Mouse (Mus musculus): ENCODE data around the gene Smarcd3. TPM values are rescaled to one million over a fixed set of nuclear protein-coding genes. Genes with fewer than 3 reads are reported as not detected.

Smarcd3 gene
- not detected for total RNA-seq (2023)

DNA sequence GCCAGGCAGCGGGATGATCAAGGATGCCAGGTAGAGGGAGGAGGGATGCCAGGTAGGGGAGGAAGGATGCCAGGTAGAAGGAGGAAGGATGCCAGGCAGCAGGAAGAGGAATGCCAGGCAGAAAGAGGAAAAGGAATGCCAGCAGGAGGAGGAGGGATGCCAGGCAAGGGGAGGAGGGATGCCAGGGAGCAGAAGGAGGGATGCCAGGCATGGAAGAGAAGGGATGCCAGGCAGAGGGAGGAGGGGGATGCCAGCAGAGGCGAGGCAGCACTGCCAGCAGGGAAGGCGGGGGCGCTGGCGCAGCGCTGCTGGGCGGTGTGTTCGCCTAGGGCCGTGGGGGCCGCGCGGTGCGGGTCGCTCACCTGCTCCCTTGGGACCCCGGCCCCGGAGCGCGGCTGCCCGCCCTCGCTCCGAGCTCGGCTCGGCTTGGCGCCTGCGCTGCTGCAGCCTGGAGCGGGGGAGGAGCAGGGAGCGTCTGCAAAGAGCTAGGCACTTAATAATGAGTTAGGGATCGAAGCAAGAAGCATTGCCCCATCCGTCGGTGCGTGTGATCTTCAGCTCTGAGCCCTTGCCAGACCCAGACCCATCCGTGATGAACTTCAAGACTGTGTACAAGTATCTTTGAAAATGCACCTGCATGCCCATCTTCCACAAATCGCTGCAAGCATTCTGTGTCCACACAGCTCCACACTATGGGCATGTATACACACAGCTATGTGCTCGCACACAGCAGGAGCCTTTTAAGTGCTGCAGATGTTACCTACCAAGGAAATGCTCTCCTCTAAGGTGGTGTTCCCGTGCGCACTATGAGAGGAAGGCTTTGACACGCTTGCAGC, at the start of gene Smarcd3:
Gene Smarcd3 (minus strand): TSS at position 426 of the 836 bp plus-strand sequence.

DNA sequence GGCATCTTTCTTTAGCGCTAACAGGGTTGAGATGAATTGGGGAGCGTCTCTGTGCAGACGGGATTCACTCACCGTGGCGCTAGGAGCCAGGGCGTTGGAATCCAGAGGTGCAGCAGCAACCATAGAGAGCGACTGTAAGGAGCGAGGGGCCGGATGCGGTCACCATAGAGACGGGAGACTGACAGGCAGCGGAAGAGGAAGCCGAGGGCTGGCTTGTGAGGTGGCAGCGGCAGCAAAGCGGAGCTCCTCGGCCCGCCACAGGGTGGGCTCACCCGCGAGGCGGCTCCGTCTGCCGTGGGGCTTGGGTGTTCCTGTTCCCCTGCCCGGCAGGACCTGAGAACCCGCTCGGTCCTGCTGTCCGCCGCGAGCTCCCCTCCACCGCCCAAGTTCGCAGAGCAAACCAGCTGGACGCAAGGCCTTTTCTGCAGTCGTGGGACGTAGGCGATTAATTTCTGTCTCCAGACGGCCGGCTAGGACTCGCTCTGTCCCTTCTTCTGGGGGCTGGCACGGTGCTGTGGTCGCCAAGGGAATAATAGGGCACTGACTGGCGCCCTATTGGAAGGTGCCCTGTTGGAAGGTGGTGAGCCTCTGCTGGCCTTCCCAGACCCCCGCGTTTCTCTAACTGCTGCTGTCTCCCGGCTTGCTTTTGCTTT, 37.5 kb downstream of the Smarcd3 start, which contains the start of gene Chpf2:
Gene Chpf2 (plus strand): TSS at position 195 of the 653 bp plus-strand sequence.

DNA sequence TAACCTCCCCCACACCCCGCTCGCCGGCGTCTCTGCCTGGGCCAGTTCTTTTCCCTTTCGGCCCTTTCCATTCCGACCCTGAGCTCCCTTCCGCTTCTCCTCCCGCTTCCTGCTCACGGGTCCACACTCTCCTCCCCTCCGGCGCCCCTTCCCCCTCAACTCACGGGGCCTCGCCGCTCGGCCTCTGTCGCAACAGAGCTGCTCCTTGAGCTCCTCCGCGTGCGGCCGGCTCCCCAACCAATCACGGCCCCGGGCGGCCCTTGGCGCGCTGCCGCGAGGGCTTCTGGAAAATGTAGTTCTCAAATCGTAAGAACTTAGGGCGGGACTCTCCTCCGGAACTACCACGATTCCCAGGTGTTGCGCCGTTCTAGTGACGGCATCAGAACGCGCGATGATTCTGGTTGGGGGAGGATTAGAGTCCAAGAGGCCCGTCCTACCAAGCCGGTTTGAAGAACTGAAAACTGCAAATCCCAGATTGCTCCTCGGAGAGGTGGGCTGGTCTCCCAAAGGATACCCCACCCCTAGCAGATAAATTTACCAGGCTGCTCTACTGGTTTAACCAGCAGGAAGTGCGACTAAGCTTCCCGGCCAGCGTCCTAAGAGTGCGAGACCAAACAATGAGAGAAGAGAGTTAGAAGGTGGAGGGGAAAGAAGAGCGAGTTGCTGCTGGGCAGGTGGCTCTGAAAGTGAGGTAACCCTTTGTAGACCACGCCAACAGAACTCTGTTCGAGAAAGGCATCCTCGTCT, 46.9 kb downstream of the Smarcd3 start, which contains the start of gene Abcf2:
Gene Abcf2 (minus strand): TSS at position 285 of the 747 bp plus-strand sequence.

DNA sequence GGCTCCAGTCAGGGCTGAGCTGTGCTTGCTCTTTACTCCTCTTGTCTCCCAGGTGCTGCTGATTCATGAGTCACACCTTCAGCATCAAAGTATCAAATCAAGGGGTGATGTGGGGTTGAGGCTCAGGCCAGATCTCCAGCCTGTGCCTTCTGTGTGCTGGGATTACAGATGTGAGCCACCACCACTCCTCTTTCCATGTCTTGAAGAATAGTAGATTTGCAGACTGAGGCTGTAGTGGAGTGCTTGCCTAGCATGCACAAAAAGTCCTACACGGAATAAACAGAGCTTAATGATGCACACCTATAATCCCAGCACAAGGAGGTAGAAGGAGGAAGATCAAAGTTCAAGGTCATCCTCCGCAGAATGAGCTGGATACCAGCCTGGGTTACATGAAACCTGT, 67.5 kb downstream of the Smarcd3 start, which contains the start of gene 4931409K22Rik:
Gene 4931409K22Rik (minus strand): TSS at position 101 of the 400 bp plus-strand sequence.

Other genes starting within 250 kb of the Smarcd3 start
- 1 to 10 TPM; 1.4 TPM for gene Atg9b, start 232.3 kb downstream of the Smarcd3 start, total RNA-seq (2023)
- gene Abcb8, start 230.7 kb downstream of the Smarcd3 start, total RNA-seq (2023) = 10 to 100 TPM; 11.2 to 12.7 TPM
- gene Asic3, start 211.0 kb downstream of the Smarcd3 start, total RNA-seq (2023) = under 1 TPM in 1 of 2 experiments, not detected in 1; 0.26 TPM
- gene Cdk5, start 200.9 kb downstream of the Smarcd3 start, total RNA-seq (2023) = 10 to 100 TPM; 23.1 to 32.0 TPM
- gene Slc4a2, start 200.6 kb downstream of the Smarcd3 start, total RNA-seq (2023) = 10 to 100 TPM; 59.6 to 65.9 TPM
- gene Fastk, start 179.1 kb downstream of the Smarcd3 start, total RNA-seq (2023) = 10 to 100 TPM; 44.0 to 59.8 TPM
- gene Tmub1, start 176.6 kb downstream of the Smarcd3 start, total RNA-seq (2023) = 10 to 100 TPM; 19.3 to 19.6 TPM
- gene Agap3, start 172.2 kb downstream of the Smarcd3 start, total RNA-seq (2023) = 10 to 100 TPM; 58.6 to 61.2 TPM
- gene Gbx1, start 97.2 kb downstream of the Smarcd3 start, total RNA-seq (2023) = not detected
- not detected for gene Asb10, start 83.4 kb downstream of the Smarcd3 start, total RNA-seq (2023)
- not detected for gene 4931409K22Rik, start 67.6 kb downstream of the Smarcd3 start, total RNA-seq (2023)
- gene Abcf2, start 46.9 kb downstream of the Smarcd3 start, total RNA-seq (2023) = 10 to 100 TPM; 30.4 to 32.8 TPM
- 10 to 100 TPM; 29.1 to 31.1 TPM for gene Chpf2, start 37.7 kb downstream of the Smarcd3 start, total RNA-seq (2023)
- gene Nub1, start 61.1 kb upstream of the Smarcd3 start, total RNA-seq (2023) = 10 to 100 TPM; 66.8 to 74.7 TPM
- under 1 TPM in 1 of 2 experiments, not detected in 1; 0.27 TPM for gene Wdr86, start 106.3 kb upstream of the Smarcd3 start, total RNA-seq (2023)
- 1 to 10 TPM in 1 of 2 experiments, not detected in 1; 1.5 TPM for gene Crygn, start 133.6 kb upstream of the Smarcd3 start, total RNA-seq (2023)
- 10 to 100 TPM; 65.2 to 69.5 TPM for gene Rheb, start 218.2 kb upstream of the Smarcd3 start, total RNA-seq (2023)

Measured in monocyte, adult 59 days (primary cell).